Mouse (Mus musculus): Measurements from ENCODE around the gene Arhgap36.

Gene Arhgap36

DNA sequence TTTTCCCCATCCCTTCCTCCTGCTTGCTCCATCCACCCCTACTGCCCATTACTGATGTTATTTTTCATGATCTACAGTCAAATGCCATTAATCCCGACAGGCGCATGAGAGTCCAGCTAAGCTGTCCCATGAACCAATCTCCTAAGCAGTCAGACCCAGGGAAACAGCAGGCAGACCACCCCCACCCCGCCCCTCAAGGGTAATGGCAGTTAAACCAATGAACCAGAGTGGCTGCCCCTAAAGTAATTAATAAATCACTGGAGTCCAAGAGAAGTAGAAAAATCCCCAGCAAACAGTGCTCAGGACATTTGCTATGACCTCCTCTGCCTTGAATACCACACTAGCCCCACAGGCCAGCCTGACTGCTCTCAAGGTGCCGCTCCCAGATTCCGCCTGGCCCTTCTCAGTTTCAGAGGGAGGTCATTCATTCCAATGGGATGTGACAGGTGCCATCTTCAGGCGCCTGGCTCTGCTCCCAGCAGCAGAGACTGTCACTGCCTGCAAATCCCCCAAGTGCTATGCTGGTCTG lies at the start of gene Arhgap36:
Gene Arhgap36, plus strand, starts transcription at position 504 of the 529 bp plus-strand sequence.
- no peak for DNase-seq (ENCODE audit: low spot score in 2 of 2)

DNA sequence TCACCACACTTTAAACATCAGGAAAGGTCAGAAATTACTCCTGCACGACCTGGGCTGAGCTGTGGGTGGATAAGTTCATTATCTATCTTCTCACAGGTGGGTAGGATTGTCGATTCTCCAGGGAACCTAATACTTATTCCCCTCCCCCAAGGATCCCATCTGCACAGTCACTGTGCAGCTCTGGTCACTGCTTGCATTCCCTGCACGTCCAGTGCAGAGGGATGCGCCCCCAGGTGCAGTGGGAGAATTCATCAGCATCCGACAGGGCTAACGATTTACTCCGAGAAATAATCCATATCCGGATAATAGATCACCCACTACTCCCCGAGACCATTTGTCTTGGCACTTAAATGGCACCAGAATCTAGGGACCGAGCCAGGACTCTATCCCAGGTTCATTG lies 6.0 kb upstream of the Arhgap36 start:
- no peak for DNase-seq (ENCODE audit: low spot score in 2 of 2)

GRCm38 (mm10) chrX:49470287-49471054 lies 6.7 kb downstream of the Arhgap36 start:
- DNase-seq (ENCODE audit: low spot score in 2 of 2) = no peak

GRCm38 (mm10) chrX:49479968-49480809 lies 16.4 kb downstream of the Arhgap36 start:
- no peak for DNase-seq (ENCODE audit: low spot score in 2 of 2)

DNA sequence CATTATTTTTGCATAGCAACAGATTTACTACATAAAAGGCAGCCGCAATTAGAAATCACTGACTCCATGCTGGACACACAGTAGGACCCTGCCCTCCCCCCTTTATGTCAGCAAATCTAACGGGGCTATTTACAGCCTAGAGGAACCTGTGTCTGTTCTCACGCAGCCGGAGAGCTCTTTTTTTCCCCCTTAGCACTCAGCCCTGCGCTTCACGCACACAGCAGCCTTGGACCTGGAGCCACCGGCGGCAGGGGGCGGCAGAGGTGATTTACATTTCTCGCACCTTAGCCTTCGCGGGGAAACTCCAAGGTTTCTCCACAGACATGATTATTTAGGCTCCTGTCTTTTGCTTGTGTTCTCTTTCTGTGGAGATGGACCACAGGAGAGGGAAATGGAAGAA lies 17.1 kb downstream of the Arhgap36 start:
- DNase-seq (ENCODE audit: low spot score in 2 of 2) = no peak

- DNase-seq (ENCODE audit: low spot score in 2 of 2) = no peak
Observed at GRCm38 (mm10) chrX:49489141-49489540, 25.4 kb downstream of the Arhgap36 start.

- DNase-seq (ENCODE audit: low spot score in 2 of 2) = no peak
Observed at GRCm38 (mm10) chrX:49493739-49494449, 30.1 kb downstream of the Arhgap36 start.

Measured in urinary bladder, adult 18-20 months (tissue).